Mouse (Mus musculus): ENCODE data around the gene Stpg4.

Gene Stpg4

DNA sequence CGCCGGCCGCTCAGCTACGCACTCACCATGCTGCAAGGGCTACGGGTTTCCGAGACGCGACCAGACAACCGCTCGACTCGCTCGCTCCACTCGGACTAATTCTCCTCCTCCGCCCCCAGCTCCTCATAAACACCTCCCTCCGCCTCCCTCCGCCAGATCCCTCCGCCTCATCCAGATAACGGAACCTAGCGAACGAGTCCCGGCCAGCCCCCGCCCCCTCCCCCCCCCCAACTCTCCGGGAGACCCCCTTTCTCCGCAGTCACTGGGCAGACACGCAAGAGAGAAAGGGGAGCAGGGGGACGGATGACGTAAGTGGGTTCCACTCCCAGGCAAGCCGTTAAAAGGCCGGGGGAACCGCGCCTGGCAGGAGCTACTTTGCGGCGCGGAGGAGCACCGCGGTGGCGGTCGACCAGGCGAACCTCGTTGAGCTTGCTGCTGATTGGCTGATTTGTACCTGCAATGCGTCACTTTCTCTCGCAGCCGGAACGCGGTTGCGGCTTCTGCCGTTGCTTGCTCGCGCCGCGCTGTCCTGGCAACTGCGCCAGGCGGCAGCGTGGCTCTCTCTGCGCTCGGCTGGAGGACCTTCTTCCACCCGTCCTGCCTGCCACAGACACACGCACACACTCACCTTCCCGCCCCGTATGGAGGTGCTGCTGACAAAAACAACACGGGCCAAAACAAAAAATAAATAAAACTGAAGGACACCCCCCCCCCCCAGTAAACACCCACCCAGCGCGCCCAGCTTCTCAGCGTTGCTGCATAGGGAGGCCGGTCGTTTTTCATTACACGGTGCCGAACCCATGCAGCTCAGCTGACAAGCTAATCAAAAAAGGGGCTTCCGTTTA is 19.4 kb upstream of the Stpg4 start, which contains the start of gene Calm2:
Gene Calm2, minus strand, starts transcription at position 169 of the 845 bp plus-strand sequence.
- DNase-seq = peak; percentile 98

- DNase-seq = peak; percentile 76
Observed at GRCm38 (mm10) chr17:87445917-87446766, 18.6 kb upstream of the Stpg4 start.

- no peak for DNase-seq
Observed at GRCm38 (mm10) chr17:87445337-87445916, 17.9 kb upstream of the Stpg4 start.

DNA sequence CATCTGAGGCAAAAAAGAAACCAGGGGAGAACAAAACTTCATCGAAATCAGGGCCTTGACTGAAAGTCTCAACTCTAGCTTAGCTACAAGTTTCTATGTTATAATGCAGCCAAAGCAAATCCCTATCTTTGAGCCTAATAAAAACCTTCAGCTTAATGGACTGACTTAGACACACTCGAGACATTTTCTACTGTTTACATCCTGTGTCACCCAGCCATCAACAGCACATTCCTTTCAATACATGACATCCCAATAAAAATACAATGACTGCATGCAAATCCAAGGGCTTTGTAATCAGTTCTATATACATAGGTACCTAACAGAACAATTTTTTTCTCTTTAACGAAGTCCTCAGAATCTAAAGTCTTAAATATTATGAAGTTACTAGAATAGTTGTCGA is 17.2 kb upstream of the Stpg4 start:
- DNase-seq = no peak

GRCm38 (mm10) chr17:87441537-87441936 is 14.0 kb upstream of the Stpg4 start:
- no peak for DNase-seq

GRCm38 (mm10) chr17:87439441-87439840 is 11.9 kb upstream of the Stpg4 start:
- DNase-seq = no peak

DNA sequence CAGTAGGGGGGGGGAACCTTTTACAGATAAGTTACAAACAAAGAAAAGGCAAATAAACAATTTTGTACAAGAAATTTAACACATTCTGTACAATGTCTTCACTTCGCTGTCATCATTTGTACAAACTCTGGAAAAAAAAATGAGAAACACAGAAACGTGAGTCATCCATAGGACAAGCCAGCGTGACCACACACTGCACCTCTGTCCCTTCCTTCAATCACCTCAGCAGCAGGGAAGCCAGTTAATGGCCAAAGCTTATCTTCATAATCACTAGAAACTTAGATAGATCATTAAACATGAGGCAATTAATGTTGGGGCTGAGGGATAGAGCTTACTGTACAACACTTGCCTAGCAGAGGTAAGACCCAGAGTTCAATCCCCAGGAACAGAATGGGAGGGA is 6.4 kb upstream of the Stpg4 start:
- DNase-seq = no peak

DNA sequence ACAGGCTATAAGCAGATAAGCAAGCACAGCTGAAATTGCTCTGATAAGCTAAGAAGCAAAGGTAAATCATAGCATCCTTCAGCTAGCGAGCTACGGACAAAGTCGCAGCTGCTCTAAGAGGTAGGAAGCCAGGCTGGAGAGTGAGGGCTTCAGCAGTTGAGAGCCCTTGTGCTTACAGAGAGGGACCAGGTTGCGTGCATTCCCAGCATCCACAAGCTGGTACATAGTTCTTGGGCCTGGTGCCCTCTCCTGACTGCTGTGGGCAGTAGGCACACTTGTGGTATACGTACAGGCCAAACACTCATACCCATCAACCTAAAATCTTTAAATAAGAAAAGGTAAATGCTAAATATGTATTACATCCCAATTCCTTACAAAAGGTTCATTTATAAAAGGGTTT is 5.2 kb upstream of the Stpg4 start:
- DNase-seq = no peak

- no peak for DNase-seq
Observed at GRCm38 (mm10) chr17:87432314-87432713, 4.8 kb upstream of the Stpg4 start.

- no peak for DNase-seq
Observed at GRCm38 (mm10) chr17:87429431-87429830, 1.9 kb upstream of the Stpg4 start.

DNA sequence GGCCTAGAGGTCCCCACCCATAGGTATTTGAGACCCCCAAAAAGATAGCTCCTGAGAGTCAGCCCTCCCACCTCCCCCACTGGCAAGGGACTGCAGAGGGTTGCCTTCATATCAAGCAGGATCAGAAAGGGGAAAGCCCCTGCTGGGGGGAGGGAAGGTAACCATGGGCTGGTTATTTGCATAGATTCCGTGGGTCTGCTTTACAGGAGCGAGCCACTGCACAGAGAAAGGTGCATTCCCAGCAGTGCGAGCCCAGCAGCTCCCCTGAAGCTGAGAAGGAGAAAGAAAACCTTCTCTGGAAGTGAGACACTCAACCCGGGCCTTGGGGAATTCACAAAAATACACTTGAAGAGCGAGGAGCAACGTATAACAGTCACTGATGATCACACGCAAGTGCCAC is 9.5 kb downstream of the Stpg4 start:
- DNase-seq = no peak

GRCm38 (mm10) chr17:87406646-87407045 is 20.9 kb downstream of the Stpg4 start:
- DNase-seq = no peak

DNA sequence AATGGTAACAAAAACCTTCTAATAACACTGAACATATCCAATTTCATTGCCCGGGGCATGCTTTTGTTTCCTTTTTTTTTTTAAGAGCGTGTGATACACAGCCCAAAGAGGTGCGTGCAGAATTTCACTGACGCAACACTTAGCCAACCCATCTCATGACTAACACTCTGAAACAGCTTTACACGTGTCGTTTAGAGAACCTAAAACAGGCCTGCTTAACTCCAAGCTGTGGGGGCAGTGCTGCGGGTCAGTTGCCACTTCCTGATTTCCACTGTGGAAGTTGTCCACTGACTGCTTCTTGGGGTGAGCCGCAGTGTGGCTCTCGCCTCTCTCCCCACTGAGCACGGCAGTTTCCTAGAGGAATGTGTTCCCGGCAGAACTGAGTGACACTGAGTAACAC is 22.0 kb downstream of the Stpg4 start:
- no peak for DNase-seq

DNA sequence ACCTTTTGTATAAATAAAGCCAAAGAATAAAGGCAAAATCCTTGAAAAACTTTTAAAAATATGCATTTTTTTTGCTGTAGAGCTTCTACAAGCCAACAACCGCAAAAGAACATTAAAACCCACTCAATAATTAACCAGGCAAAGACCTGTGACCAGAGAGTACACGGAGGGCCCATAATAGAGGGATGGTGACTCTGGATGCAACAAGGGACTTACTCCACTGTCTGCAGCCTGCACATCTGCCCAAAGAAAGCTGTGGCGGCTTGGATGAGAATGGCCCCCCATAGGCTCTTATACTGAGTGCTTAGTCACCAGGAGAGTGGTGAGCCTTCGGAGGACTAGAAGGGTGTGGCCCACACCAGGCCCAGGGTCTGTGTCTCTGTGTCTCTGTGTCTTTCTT is 24.1 kb downstream of the Stpg4 start:
- DNase-seq = no peak

DNA sequence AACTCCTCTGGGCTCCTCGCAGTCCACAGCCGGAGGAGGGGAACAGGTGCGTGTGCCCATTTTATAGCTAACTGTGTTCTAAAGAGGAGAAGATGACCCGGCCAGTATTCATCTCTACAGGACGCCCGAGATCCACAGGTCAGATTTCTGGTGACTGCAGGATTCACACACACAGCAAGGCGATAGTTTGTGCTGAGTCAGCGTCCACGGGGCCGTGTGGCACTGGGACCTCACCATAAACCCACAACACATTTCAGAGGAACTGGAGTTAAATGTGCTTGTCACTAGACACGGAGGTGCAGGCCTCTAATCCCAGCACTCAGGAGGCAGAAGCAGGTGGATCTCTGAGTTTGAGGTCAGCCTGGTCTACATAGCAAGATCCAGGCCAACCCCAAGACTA is 25.1 kb downstream of the Stpg4 start:
- no peak for DNase-seq

GRCm38 (mm10) chr17:87397088-87397487 is 30.5 kb downstream of the Stpg4 start:
- DNase-seq = no peak

- peak; percentile 37 for DNase-seq
Observed at GRCm38 (mm10) chr17:87391242-87391641, 36.3 kb downstream of the Stpg4 start.

DNA sequence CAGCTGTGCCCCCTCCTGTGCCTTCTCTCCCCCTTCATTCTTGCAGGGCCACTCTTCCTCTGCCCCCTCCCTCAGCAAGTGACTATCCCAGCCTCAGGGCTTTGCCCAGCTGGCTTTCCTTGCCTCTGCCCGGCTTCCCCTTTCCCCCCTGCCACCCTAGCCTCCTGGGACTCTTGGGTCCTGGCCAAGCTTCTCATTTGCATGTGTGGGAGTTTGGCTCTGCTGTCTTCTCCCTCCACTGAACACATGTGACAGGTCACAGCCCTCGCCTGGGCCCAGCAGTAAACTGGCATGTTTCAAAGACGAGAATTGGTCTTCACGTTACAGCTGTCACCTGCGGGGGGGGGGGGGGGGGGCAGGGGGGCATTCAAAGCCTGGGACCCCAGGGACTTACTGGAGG is 40.5 kb downstream of the Stpg4 start:
- peak; percentile 49 for DNase-seq

GRCm38 (mm10) chr17:87385835-87386234 is 41.7 kb downstream of the Stpg4 start:
- DNase-seq = no peak

DNA sequence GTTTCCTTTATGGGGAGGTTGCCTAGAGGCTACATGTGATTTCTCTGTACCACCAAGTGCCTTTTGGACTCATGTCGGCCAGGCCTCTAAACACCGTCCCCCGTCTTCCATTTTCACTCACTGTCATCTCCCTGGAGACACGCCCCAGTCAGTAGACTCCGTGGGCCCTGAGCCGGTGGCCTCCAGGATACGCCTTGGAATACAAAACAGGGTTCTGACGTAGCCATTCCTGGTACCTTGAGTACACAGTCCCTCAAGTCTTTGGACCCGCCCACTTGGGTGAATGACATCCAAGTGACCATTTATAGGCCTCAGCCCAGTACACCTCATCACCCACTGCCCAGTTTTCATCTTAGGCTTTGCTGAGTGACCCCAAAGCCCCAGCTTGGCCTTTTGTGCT is 46.9 kb downstream of the Stpg4 start:
- no peak for DNase-seq

DNA sequence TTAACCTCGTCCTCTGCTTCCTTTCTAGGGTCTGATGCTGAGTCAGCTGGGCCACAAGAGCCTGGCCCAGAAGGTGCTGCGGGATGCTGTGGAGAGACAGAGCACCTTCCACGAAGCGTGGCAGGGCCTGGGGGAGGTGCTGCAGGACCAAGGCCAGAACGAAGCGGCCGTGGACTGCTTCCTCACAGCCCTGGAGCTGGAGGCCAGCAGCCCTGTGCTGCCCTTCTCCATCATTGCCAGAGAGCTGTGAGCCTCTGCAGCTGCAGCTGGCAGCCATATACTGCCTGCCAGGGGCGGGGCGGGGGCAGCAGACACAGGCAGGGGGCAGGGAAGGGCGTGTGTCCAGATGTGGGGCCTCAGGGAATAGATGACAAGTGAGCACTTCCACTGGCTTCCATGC is 47.7 kb downstream of the Stpg4 start:
- no peak for DNase-seq

DNA sequence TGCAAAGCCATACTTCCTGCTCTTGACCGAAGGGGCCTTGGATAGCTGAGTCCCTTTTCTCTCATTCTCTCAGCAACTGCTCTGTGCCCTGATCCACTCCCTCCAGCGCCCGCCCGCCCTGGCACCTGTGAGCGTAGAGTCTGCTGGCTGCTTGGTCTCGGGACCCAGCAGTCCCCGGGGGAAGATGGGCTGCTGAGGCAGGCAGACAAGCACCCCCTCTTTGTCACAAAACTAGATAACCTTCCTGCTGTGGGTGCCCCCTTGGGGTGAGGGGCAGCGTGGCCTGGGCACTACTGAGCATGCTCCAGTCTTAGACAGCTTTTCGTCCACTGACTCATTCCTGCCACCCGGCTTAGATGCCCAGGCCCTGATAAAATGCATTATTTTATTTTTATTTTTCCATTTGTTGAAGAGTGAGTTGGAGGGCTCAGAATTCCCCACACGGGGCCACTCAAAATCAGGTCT is 48.3 kb downstream of the Stpg4 start:
- no peak for DNase-seq

GRCm38 (mm10) chr17:87378354-87379159 is 49.0 kb downstream of the Stpg4 start:
- DNase-seq = peak; percentile 43
